Mouse (Mus musculus): Measurements from ENCODE around the gene Gm20388. TPM values are rescaled to one million over a fixed set of nuclear protein-coding genes. Genes with fewer than 3 reads are reported as not detected.

The Gm20388 gene
- polyA plus RNA-seq, 1 experiment from 2014 or later = 8.3 TPM

GRCm38 (mm10) chr8:120395892-120396291 is 485.3 kb downstream of the Gm20388 start:
- Histone ChIP-seq H3K9me3 (ENCODE audit: control insufficient read depth, low read length) (no peaks in the 10 kb centered on the region), H3K4me2 (ENCODE audit: low read length) (no peak overlapping the region), H3K4me1 (replicated peaks; ENCODE audit: control insufficient read depth, insufficient read depth, low read length) (peaks cover 29% of the 10 kb centered on the region), H3K4me3 (ENCODE audit: low read depth, low read length) (no peak overlapping the region), H3K9ac (ENCODE audit: low read length) (no peak overlapping the region), H3K27ac (ENCODE audit: low read depth) (no peak overlapping the region), H3K36me3 (ENCODE audit: control insufficient read depth, insufficient read depth, low read length) (no peaks in the 10 kb centered on the region), H3K27me3 (replicated peaks; ENCODE audit: control insufficient read depth, insufficient read depth, low read length) (no peaks in the 10 kb centered on the region)
- 93% methylated on average over 3 of the region's 3 CpGs for WGBS
- no peak for DNase-seq (ENCODE audit: low spot score)
- ATAC-seq (replicated peaks; ENCODE audit: low FRiP score, low TSS enrichment, low read depth) = no peak

GRCm38 (mm10) chr8:120396756-120397155 is 486.1 kb downstream of the Gm20388 start:
- Histone ChIP-seq H3K27me3 (replicated peaks; ENCODE audit: control insufficient read depth, insufficient read depth, low read length) (no peaks in the 10 kb centered on the region), H3K9me3 (ENCODE audit: control insufficient read depth, low read length) (no peaks in the 10 kb centered on the region), H3K36me3 (ENCODE audit: control insufficient read depth, insufficient read depth, low read length) (no peaks in the 10 kb centered on the region), H3K4me3 (ENCODE audit: low read depth, low read length) (no peak overlapping the region), H3K9ac (ENCODE audit: low read length) (no peak overlapping the region), H3K4me2 (ENCODE audit: low read length) (no peak overlapping the region), H3K4me1 (replicated peaks; ENCODE audit: control insufficient read depth, insufficient read depth, low read length) (peaks cover 24% of the 10 kb centered on the region), H3K27ac (ENCODE audit: low read depth) (no peak overlapping the region)
- ATAC-seq (replicated peaks; ENCODE audit: low FRiP score, low TSS enrichment, low read depth) = no peak
- DNase-seq (ENCODE audit: low spot score) = no peak
- 80% methylated on average over 3 of the region's 3 CpGs for WGBS

- H3K4me3 ChIP-seq (ENCODE audit: low read depth, low read length) = no peak overlapping the region
- H3K4me1 ChIP-seq (replicated peaks; ENCODE audit: control insufficient read depth, insufficient read depth, low read length) = peaks cover 16% of the 10 kb centered on the region
- ATAC-seq (replicated peaks; ENCODE audit: low FRiP score, low TSS enrichment, low read depth) (no peak), DNase-seq (ENCODE audit: low spot score) (no peak)
- no peak overlapping the region for H3K4me2 ChIP-seq (ENCODE audit: low read length)
- no peaks in the 10 kb centered on the region for H3K9me3 ChIP-seq (ENCODE audit: control insufficient read depth, low read length)
- H3K36me3 ChIP-seq (ENCODE audit: control insufficient read depth, insufficient read depth, low read length) = no peaks in the 10 kb centered on the region
- no peaks in the 10 kb centered on the region for H3K27me3 ChIP-seq (replicated peaks; ENCODE audit: control insufficient read depth, insufficient read depth, low read length)
- no peak overlapping the region for H3K9ac ChIP-seq (ENCODE audit: low read length)
- H3K27ac ChIP-seq (ENCODE audit: low read depth) = no peak overlapping the region
- WGBS = 58% methylated on average over 15 of the region's 15 CpGs
Measured at GRCm38 (mm10) chr8:120397444-120398411, 487.1 kb downstream of the Gm20388 start.

- no peaks in the 10 kb centered on the region for H3K27me3 ChIP-seq (replicated peaks; ENCODE audit: control insufficient read depth, insufficient read depth, low read length)
- H3K36me3 ChIP-seq (ENCODE audit: control insufficient read depth, insufficient read depth, low read length) = no peaks in the 10 kb centered on the region
- H3K27ac ChIP-seq (ENCODE audit: low read depth) = no peak overlapping the region
- no peak overlapping the region for H3K9ac ChIP-seq (ENCODE audit: low read length)
- peaks cover 12% of the 10 kb centered on the region for H3K4me1 ChIP-seq (replicated peaks; ENCODE audit: control insufficient read depth, insufficient read depth, low read length)
- no peaks in the 10 kb centered on the region for H3K9me3 ChIP-seq (ENCODE audit: control insufficient read depth, low read length)
- H3K4me2 ChIP-seq (ENCODE audit: low read length) = peak overlapping the region; percentile 33
- 39% methylated on average over 33 of the region's 33 CpGs for WGBS
- peak overlapping the region; percentile 3; the same call in 1 of the 2 replicates for H3K4me3 ChIP-seq (ENCODE audit: low read depth, low read length)
- ATAC-seq (replicated peaks; ENCODE audit: low FRiP score, low TSS enrichment, low read depth) = 0 out of 2 replicates have a peak, but pooled peaks have one; percentile 33
- DNase-seq (ENCODE audit: low spot score) = no peak
Measured at GRCm38 (mm10) chr8:120399212-120399934, 488.7 kb downstream of the Gm20388 start.

- Histone ChIP-seq H3K27ac (ENCODE audit: low read depth) (no peak overlapping the region), H3K36me3 (ENCODE audit: control insufficient read depth, insufficient read depth, low read length) (no peaks in the 10 kb centered on the region), H3K4me2 (ENCODE audit: low read length) (no peak overlapping the region), H3K4me3 (ENCODE audit: low read depth, low read length) (no peak overlapping the region), H3K9me3 (ENCODE audit: control insufficient read depth, low read length) (no peaks in the 10 kb centered on the region), H3K4me1 (replicated peaks; ENCODE audit: control insufficient read depth, insufficient read depth, low read length) (peaks cover 12% of the 10 kb centered on the region), H3K9ac (ENCODE audit: low read length) (no peak overlapping the region), H3K27me3 (replicated peaks; ENCODE audit: control insufficient read depth, insufficient read depth, low read length) (no peaks in the 10 kb centered on the region)
- 79% methylated on average over 2 of the region's 2 CpGs for WGBS
- DNase-seq (ENCODE audit: low spot score) = no peak
- no peak for ATAC-seq (replicated peaks; ENCODE audit: low FRiP score, low TSS enrichment, low read depth)
Measured at GRCm38 (mm10) chr8:120401216-120401615, 490.6 kb downstream of the Gm20388 start.

GRCm38 (mm10) chr8:120401712-120402111 is 491.1 kb downstream of the Gm20388 start:
- Histone ChIP-seq H3K27ac (ENCODE audit: low read depth) (no peak overlapping the region), H3K4me2 (ENCODE audit: low read length) (no peak overlapping the region), H3K4me3 (ENCODE audit: low read depth, low read length) (no peak overlapping the region), H3K4me1 (replicated peaks; ENCODE audit: control insufficient read depth, insufficient read depth, low read length) (peaks cover 12% of the 10 kb centered on the region), H3K36me3 (ENCODE audit: control insufficient read depth, insufficient read depth, low read length) (no peaks in the 10 kb centered on the region), H3K9ac (ENCODE audit: low read length) (no peak overlapping the region), H3K9me3 (ENCODE audit: control insufficient read depth, low read length) (no peaks in the 10 kb centered on the region), H3K27me3 (replicated peaks; ENCODE audit: control insufficient read depth, insufficient read depth, low read length) (no peaks in the 10 kb centered on the region)
- ATAC-seq (replicated peaks; ENCODE audit: low FRiP score, low TSS enrichment, low read depth) (no peak), DNase-seq (ENCODE audit: low spot score) (no peak)
- WGBS = 87% methylated on average over 7 of the region's 7 CpGs

GRCm38 (mm10) chr8:120403606-120404269 is 493.1 kb downstream of the Gm20388 start:
- H3K4me3 ChIP-seq (ENCODE audit: low read depth, low read length) = no peak overlapping the region
- H3K4me2 ChIP-seq (ENCODE audit: low read length) = no peak overlapping the region
- 78% methylated on average over 7 of the region's 7 CpGs for WGBS
- DNase-seq (ENCODE audit: low spot score) (no peak), ATAC-seq (replicated peaks; ENCODE audit: low FRiP score, low TSS enrichment, low read depth) (no peak)
- H3K27me3 ChIP-seq (replicated peaks; ENCODE audit: control insufficient read depth, insufficient read depth, low read length) = no peaks in the 10 kb centered on the region
- H3K27ac ChIP-seq (ENCODE audit: low read depth) = no peak overlapping the region
- H3K9ac ChIP-seq (ENCODE audit: low read length) = no peak overlapping the region
- no peaks in the 10 kb centered on the region for H3K36me3 ChIP-seq (ENCODE audit: control insufficient read depth, insufficient read depth, low read length)
- no peaks in the 10 kb centered on the region for H3K9me3 ChIP-seq (ENCODE audit: control insufficient read depth, low read length)
- H3K4me1 ChIP-seq (replicated peaks; ENCODE audit: control insufficient read depth, insufficient read depth, low read length) = peaks cover 25% of the 10 kb centered on the region

- 54% methylated on average over 7 of the region's 7 CpGs for WGBS
- Histone ChIP-seq H3K27me3 (replicated peaks; ENCODE audit: control insufficient read depth, insufficient read depth, low read length) (no peaks in the 10 kb centered on the region), H3K27ac (ENCODE audit: low read depth) (no peak overlapping the region), H3K4me3 (ENCODE audit: low read depth, low read length) (no peak overlapping the region), H3K9me3 (ENCODE audit: control insufficient read depth, low read length) (no peaks in the 10 kb centered on the region), H3K4me1 (replicated peaks; ENCODE audit: control insufficient read depth, insufficient read depth, low read length) (peaks cover 17% of the 10 kb centered on the region), H3K4me2 (ENCODE audit: low read length) (no peak overlapping the region), H3K9ac (ENCODE audit: low read length) (no peak overlapping the region), H3K36me3 (ENCODE audit: control insufficient read depth, insufficient read depth, low read length) (no peaks in the 10 kb centered on the region)
- DNase-seq (ENCODE audit: low spot score) (peak; percentile 74), ATAC-seq (replicated peaks; ENCODE audit: low FRiP score, low TSS enrichment, low read depth) (no peak)
Measured at GRCm38 (mm10) chr8:120404609-120405036, 494.0 kb downstream of the Gm20388 start.
